Mouse (Mus musculus): ENCODE results near the gene Gm10471. TPM values are rescaled to one million over a fixed set of nuclear protein-coding genes. Genes with fewer than 3 reads are reported as not detected.

Gm10471 gene
- 0.25 TPM in 2 replicates for polyA plus RNA-seq (2015; fragmentation: Nextera tagmentation; extraction: Ambion mirVana)

DNA sequence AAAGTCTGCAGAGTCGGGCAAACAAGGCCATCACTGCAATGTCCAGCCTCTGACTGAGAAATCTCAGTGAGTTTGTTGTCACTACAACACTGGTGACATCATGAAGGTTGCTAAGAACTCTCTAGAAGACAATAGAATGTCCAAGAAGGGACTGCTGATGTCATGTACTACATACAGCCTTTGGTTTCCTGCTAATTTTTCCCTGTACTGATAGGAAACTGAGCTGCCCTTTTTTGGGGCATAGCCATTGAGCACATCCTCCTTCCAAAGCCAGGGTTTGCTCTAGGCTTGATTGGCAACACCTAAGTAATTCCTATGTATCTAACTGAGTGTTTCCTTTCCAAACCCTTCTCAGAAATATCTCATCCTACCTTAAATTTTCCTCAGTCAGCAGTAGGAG, at the start of gene Gm10471:
Gene Gm10471 (minus strand): TSS at position 101 of the 400 bp plus-strand sequence.

DNA sequence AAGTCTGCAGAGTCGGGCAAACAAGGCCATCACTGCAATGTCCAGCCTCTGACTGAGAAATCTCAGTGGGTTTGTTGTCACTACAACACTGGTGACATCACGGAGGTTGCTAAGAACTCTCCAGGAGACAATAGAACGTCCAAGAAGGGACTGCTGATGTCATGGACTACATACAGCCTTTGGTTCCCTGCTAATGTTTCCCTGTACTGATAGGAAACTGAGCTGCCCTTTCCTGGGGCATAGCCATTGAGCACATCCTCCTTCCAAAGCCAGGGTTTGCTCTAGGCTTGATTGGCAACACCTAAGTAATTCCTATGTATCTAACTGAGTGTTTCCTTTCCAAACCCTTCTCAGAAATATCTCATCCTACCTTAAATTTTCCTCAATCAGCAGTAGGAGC, 32.2 kb upstream of the Gm10471 start, which contains the start of gene Gm10220:
Gene Gm10220 (minus strand): TSS at position 101 of the 400 bp plus-strand sequence.

DNA sequence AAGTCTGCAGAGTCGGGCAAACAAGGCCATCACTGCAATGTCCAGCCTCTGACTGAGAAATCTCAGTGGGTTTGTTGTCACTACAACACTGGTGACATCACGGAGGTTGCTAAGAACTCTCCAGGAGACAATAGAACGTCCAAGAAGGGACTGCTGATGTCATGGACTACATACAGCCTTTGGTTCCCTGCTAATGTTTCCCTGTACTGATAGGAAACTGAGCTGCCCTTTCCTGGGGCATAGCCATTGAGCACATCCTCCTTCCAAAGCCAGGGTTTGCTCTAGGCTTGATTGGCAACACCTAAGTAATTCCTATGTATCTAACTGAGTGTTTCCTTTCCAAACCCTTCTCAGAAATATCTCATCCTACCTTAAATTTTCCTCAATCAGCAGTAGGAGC, 16.2 kb upstream of the Gm10471 start, which contains the start of gene 5031410I06Rik:
Gene 5031410I06Rik (minus strand): TSS at position 101 of the 400 bp plus-strand sequence.

DNA sequence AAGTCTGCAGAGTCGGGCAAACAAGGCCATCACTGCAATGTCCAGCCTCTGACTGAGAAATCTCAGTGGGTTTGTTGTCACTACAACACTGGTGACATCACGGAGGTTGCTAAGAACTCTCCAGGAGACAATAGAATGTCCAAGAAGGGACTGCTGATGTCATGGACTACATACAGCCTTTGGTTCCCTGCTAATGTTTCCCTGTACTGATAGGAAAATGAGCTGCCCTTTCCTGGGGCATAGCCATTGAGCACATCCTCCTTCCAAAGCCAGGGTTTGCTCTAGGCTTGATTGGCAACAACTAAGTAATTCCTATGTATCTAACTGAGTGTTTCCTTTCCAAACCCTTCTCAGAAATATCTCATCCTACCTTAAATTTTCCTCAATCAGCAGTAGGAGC, 30.6 kb downstream of the Gm10471 start, which contains the start of gene Gm7347:
Gene Gm7347 (minus strand): TSS at position 101 of the 400 bp plus-strand sequence.

DNA sequence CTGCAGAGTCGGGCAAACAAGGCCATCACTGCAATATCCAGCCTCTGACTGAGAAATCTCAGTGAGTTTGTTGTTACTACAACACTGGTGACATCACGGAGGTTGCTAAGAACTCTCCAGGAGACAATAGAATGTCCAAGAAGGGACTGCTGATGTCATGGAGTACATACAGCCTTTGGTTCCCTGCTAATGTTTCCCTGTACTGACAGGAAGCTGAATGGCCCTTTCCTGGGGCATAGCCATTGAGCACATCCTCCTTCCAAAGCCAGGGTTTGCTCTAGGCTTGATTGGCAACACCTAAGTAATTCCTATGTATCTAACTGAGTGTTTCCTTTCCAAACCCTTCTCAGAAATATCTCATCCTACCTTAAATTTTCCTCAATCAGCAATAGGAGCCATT, 49.6 kb downstream of the Gm10471 start, which contains the start of gene Speer4a:
Gene Speer4a (minus strand): TSS at position 101 of the 400 bp plus-strand sequence.

Other genes with a start within 250 kb of the Gm10471 start
- 0.17 TPM in 2 replicates for gene Gm21663, start 146.9 kb downstream of the Gm10471 start, polyA plus RNA-seq (2015; fragmentation: Nextera tagmentation; extraction: Ambion mirVana)
- gene Gm21671, start 134.9 kb downstream of the Gm10471 start, polyA plus RNA-seq (2015; fragmentation: Nextera tagmentation; extraction: Ambion mirVana): 0.45 and 0.47 TPM in 2 replicates
- 0.26 and 0.36 TPM in 2 replicates for gene Gm21680, start 116.6 kb downstream of the Gm10471 start, polyA plus RNA-seq (2015; fragmentation: Nextera tagmentation; extraction: Ambion mirVana)
- 0.52 and 0.59 TPM in 2 replicates for gene Gm21698, start 100.6 kb downstream of the Gm10471 start, polyA plus RNA-seq (2015; fragmentation: Nextera tagmentation; extraction: Ambion mirVana)
- 0.48 and 0.70 TPM in 2 replicates for gene Gm1979, start 84.5 kb downstream of the Gm10471 start, polyA plus RNA-seq (2015; fragmentation: Nextera tagmentation; extraction: Ambion mirVana)
- 0.12 and 0.19 TPM in 2 replicates for gene Gm5862, start 66.4 kb downstream of the Gm10471 start, polyA plus RNA-seq (2015; fragmentation: Nextera tagmentation; extraction: Ambion mirVana)
- gene Speer4a, start 49.7 kb downstream of the Gm10471 start, polyA plus RNA-seq (2015; fragmentation: Nextera tagmentation; extraction: Ambion mirVana): 0.26 and 0.34 TPM in 2 replicates
- 0.37 and 0.55 TPM in 2 replicates for gene Gm7347, start 30.7 kb downstream of the Gm10471 start, polyA plus RNA-seq (2015; fragmentation: Nextera tagmentation; extraction: Ambion mirVana)
- gene 5031410I06Rik, start 16.1 kb upstream of the Gm10471 start, polyA plus RNA-seq (2015; fragmentation: Nextera tagmentation; extraction: Ambion mirVana): 0.15 TPM in 1 of 2 replicates, not detected in the other
- gene Gm10220, start 32.1 kb upstream of the Gm10471 start, polyA plus RNA-seq (2015; fragmentation: Nextera tagmentation; extraction: Ambion mirVana): not detected in 2 replicates
- 0.49 and 0.79 TPM in 2 replicates for gene Gm7361, start 168.4 kb upstream of the Gm10471 start, polyA plus RNA-seq (2015; fragmentation: Nextera tagmentation; extraction: Ambion mirVana)